Mouse (Mus musculus) midbrain, embryonic 10.5 days (tissue): ENCODE measurements around the gene Slit2. TPM values are rescaled to one million over a fixed set of nuclear protein-coding genes. Genes with fewer than 3 reads are reported as not detected.
A peak's percentile ranks its signal among the peaks of the same experiment; 100 is the strongest.

Experiments
- DNase-seq: peaks from one replicate; pipeline ENCODE4 v3.0.0-alpha.2; 2017; ENCODE audit warnings: low spot score
- H3K27ac ChIP-seq: fragments of 300-500 bp; sonication (generic); replicated peaks from 2 replicates; pipeline ENCODE4 v1.5.1; 2016; ENCODE audit warnings: mild to moderate bottlenecking
- H3K27me3 ChIP-seq: fragments of 300-500 bp; sonication (generic); 2 replicates; pipeline ENCODE4 v1.6.1; 2016; ENCODE audit warnings: low read depth, mild to moderate bottlenecking; ENCODE audit not compliant: poor library complexity, severe bottlenecking
- H3K36me3 ChIP-seq: fragments of 300-500 bp; sonication (generic); 2 replicates; pipeline ENCODE4 v1.6.1; 2016; ENCODE audit warnings: mild to moderate bottlenecking, moderate library complexity
- H3K4me1 ChIP-seq: fragments of 300-500 bp; sonication (generic); 2 replicates; pipeline ENCODE4 v1.6.1; 2016
- H3K4me3 ChIP-seq: fragments of 300-500 bp; sonication (generic); 2 replicates; pipeline ENCODE4 v1.5.1; 2016; ENCODE audit warnings: mild to moderate bottlenecking, moderate library complexity
- H3K9me3 ChIP-seq: fragments of 300-500 bp; sonication (generic); replicated peaks from 2 replicates; pipeline ENCODE4 v1.6.1; 2016; ENCODE audit warnings: mild to moderate bottlenecking
- WGBS: fragments of 180-500 bp; shearing (Covaris S2); methylation state at CpG from one replicate; pipeline ENCODE4 v1.1.7; 2016; 5-methylcytosine and 5-hydroxymethylcytosine counted together
- microRNA-seq: library from miRNA; unstranded; fragments of <30 nt; microRNA quantifications from one replicate; pipeline ENCODE4, GENCODE M21; 2017
- polyA plus RNA-seq: library from polyadenylated mRNA; unstranded; fragments of >200 nt; fragmentation: Nextera tagmentation; extraction: Ambion mirVana; gene quantifications from 2 replicates; pipeline ENCODE4 v1.2.1, GENCODE M21; 2016

Slit2 gene
- polyA plus RNA-seq, 1 experiment from 2014 or later = 45.2 TPM

DNA sequence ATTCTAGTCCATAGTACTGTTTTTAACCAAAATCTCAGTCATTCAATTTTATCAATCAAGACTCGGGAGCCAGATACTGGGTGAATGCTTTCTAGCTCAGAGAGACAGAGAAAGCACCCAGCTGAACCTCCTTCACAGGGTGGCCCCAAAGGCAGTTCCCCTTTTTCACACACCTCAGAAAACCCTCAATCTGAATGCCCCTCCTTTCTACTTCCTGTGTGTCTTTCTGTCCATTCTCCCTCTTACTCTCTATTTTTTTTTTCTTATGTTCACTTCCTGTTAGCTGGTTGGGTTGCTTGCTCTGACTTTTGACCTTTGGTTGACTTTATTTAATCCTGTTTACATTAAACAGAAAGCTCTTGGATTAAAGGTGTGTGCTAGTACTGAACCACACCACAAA is 366.4 kb downstream of the Slit2 start:
- H3K36me3 ChIP-seq = no peaks in the 10 kb centered on the region
- no peak for DNase-seq
- peaks cover 34% of the 10 kb centered on the region for H3K27me3 ChIP-seq
- 0 out of 2 replicates have a peak, but pooled peaks cover 3% of the 10 kb centered on the region for H3K4me1 ChIP-seq
- WGBS = 78% methylated on average over 1 of the region's 1 CpGs
- H3K4me3 ChIP-seq = no peak overlapping the region
- no peaks in the 10 kb centered on the region for H3K9me3 ChIP-seq
- no peak overlapping the region for H3K27ac ChIP-seq

Small RNA genes lying within 50 kb of the gene (microRNA-seq; reads per million reads assigned to microRNA genes)
- 16.8 reads per million, percentile 29 among the genes with 10 or more reads in this experiment for gene Mir218-1
